Mouse (Mus musculus) intestine, embryonic 16.5 days (tissue): Measurements from ENCODE around the gene Slc17a9. TPM values are rescaled to one million over a fixed set of nuclear protein-coding genes. Genes with fewer than 3 reads are reported as not detected.

Experiments used
- ATAC-seq: fragments of 200-750 bp; cut with Nextera tagmentation; 2 replicates; pipeline ENCODE4 v1.8.0; 2017; ENCODE audit warnings: moderate TSS enrichment, moderate library complexity
- H3K27ac ChIP-seq: fragments of 300-500 bp; sonication (generic); 2 replicates; pipeline ENCODE4 v1.5.1; 2014; ENCODE audit warnings: mild to moderate bottlenecking, low read length
- H3K27me3 ChIP-seq: fragments of 300-500 bp; sonication (generic); replicated peaks from 2 replicates; pipeline ENCODE4 v1.6.1; 2014; ENCODE audit warnings: low read length, control low read depth, mixed read lengths; ENCODE audit not compliant: control insufficient read depth, insufficient read depth
- H3K36me3 ChIP-seq: fragments of 300-500 bp; sonication (generic); 2 replicates; pipeline ENCODE4 v1.6.1; 2014; ENCODE audit warnings: low read length, control low read depth; ENCODE audit not compliant: control insufficient read depth, insufficient read depth
- H3K4me1 ChIP-seq: fragments of 300-500 bp; sonication (generic); 2 replicates; pipeline ENCODE4 v1.6.1; 2014; ENCODE audit warnings: low read length, control low read depth, mixed read lengths; ENCODE audit not compliant: control insufficient read depth, insufficient read depth
- H3K4me2 ChIP-seq: fragments of 300-500 bp; sonication (generic); 2 replicates; pipeline ENCODE4 v1.6.1; 2014; ENCODE audit warnings: low read depth, low read length, control low read depth
- H3K4me3 ChIP-seq: fragments of 300-500 bp; sonication (generic); 2 replicates; pipeline ENCODE4 v1.5.1; 2014; ENCODE audit warnings: mild to moderate bottlenecking, low read length
- H3K9ac ChIP-seq: fragments of 300-500 bp; sonication (generic); 2 replicates; pipeline ENCODE4 v1.6.1; 2014; ENCODE audit warnings: low read depth, low read length
- H3K9me3 ChIP-seq: fragments of 300-500 bp; sonication (generic); 2 replicates; pipeline ENCODE4 v1.6.1; 2016; ENCODE audit warnings: low read length, control low read depth; ENCODE audit not compliant: control insufficient read depth
- WGBS: fragments of 180-500 bp; shearing (Covaris S2); extraction: QIAGEN DNeasy Blood & Tissue Kit; methylation state at CpG from one replicate; pipeline ENCODE4 v1.1.7; 2014; 5-methylcytosine and 5-hydroxymethylcytosine counted together
- polyA plus RNA-seq: library from polyadenylated mRNA; unstranded; fragments of >200 nt; fragmentation: Nextera tagmentation; extraction: Ambion mirVana; gene quantifications from 2 replicates; pipeline ENCODE4 v1.2.1, GENCODE M21; 2015

The Slc17a9 gene
- polyA plus RNA-seq, 1 experiment from 2014 or later: 5.4 TPM

DNA sequence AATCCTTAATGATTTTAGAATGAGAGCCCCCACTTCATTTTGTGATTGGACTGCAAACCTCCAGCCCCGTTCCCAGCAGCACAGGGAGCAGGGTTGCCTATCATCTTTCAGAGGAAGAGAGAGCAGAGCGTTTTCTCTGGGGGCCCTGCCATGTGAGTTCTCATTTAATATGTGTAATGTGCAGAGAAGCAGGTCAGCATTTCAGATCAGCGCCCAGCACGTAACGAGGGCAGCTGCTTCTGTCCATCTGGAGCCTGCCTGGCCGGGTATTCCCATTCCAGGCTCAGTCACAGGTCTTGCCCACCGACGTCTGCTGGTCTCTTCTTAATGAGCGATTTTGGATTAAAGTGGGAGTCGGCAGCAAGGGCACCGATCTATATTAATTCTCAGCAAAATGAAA lies 39.9 kb downstream of the Slc17a9 start:
- Histone ChIP-seq H3K4me1 (no peaks in the 10 kb centered on the region), H3K4me3 (no peak overlapping the region), H3K36me3 (no peaks in the 10 kb centered on the region), H3K9ac (no peak overlapping the region), H3K27me3 (peaks cover 3% of the 10 kb centered on the region; the same call in 1 of the 2 replicates), H3K9me3 (no peaks in the 10 kb centered on the region), H3K27ac (no peak overlapping the region), H3K4me2 (no peak overlapping the region)
- ATAC-seq: no peak
- 76% methylated on average over 11 of the region's 11 CpGs for WGBS

DNA sequence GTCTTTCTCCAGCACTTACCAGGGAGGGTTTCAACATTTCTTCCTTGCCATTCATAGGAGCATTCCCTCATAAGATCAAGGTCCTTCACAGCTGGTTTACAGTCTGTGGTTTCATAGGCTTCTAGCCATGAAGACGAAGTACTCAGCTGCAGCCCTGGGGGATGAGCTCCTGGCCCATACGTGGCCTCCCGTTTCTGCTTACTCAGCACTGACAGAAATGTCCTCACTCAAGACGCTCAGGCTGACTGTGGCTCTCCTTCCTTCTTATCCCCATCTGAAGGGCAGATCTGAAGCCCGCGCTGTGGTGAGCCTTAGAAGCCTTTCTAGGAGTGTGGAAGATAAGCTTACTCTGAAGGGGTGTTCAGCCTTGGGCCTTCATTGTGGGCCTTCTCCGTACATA lies 40.6 kb downstream of the Slc17a9 start:
- no peak overlapping the region for H3K4me2 ChIP-seq
- no peak for ATAC-seq
- peaks cover 3% of the 10 kb centered on the region for H3K27me3 ChIP-seq
- H3K9ac ChIP-seq: no peak overlapping the region
- no peaks in the 10 kb centered on the region for H3K4me1 ChIP-seq
- H3K36me3 ChIP-seq: no peaks in the 10 kb centered on the region
- 74% methylated on average over 7 of the region's 7 CpGs for WGBS
- no peak overlapping the region for H3K27ac ChIP-seq
- no peaks in the 10 kb centered on the region for H3K9me3 ChIP-seq
- no peak overlapping the region for H3K4me3 ChIP-seq

DNA sequence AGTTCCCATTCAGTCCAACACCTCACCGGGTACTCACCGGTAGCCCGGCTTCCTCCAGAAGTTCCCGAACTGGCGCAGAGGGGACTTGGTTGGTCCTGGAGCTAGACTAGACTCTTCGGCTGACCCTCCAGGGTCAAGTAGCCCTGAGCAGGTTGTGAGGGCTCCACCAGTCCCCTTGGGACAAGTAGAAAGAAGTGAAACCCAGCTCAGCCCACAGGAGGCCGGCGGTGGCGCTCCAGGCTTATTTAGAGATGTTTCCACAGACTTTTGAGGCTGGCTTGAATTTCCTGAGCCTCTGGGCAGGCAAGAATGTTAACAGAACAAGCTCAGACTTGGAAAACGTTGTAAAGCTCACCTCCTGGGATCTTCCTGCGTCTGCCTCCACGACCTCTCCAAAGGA lies 50.2 kb downstream of the Slc17a9 start:
- ATAC-seq: no peak
- H3K36me3 ChIP-seq: no peaks in the 10 kb centered on the region
- H3K9ac ChIP-seq: no peak overlapping the region
- H3K4me2 ChIP-seq: no peak overlapping the region
- H3K27me3 ChIP-seq: peaks cover 67% of the 10 kb centered on the region
- no peaks in the 10 kb centered on the region for H3K9me3 ChIP-seq
- 0 out of 2 replicates have a peak, but pooled peaks cover 2% of the 10 kb centered on the region for H3K4me1 ChIP-seq
- WGBS: 7% methylated on average over 12 of the region's 12 CpGs
- no peak overlapping the region for H3K4me3 ChIP-seq
- H3K27ac ChIP-seq: no peak overlapping the region

DNA sequence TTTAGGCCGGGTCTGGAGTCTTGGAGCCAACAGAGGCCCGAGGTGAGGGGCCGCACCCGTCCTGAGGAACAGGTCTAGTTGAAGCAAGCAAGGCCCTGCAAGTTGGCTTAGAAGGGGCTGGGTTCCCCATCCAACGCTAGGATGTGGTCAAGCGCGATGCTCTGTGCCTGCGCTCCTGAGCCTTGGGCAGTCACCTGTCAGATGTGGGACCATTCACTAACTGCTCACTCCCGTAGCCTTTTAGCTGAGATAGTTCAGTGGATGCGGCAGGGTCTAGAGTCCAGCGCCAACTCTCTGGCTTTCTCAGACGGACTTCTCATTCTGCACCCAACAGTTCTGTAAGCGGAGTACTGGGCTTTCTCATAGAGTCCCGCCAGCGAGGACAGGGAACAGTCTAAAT lies 50.6 kb downstream of the Slc17a9 start:
- Histone ChIP-seq H3K27me3 (peaks cover 67% of the 10 kb centered on the region), H3K4me1 (0 out of 2 replicates have a peak, but pooled peaks cover 2% of the 10 kb centered on the region), H3K9ac (no peak overlapping the region), H3K9me3 (no peaks in the 10 kb centered on the region), H3K36me3 (no peaks in the 10 kb centered on the region), H3K4me3 (no peak overlapping the region), H3K4me2 (no peak overlapping the region), H3K27ac (no peak overlapping the region)
- ATAC-seq: no peak
- WGBS: 6% methylated on average over 15 of the region's 15 CpGs

DNA sequence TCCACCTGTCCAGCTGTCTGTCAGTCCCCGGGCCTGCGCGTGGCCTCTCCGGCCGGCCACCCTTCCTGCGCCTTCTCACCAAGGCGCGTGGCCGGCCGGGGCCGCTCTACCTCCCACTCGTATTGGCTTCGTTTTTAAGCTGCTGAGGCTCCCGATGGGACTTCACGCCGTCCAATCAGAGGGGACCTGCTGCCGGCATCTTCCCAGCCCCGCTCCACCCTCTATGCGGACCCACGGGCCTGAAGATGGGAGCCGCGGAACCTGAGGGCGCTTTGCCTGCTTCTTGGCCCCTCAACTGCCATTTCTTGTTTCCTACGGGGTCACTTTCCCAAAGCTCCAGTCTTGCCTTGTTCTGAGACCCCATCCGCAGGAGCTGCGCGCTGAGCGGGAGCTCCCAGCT lies 51.7 kb downstream of the Slc17a9 start, which contains the start of gene Bhlhe23:
Gene Bhlhe23 (minus strand): TSS at position 108 of the 400 bp plus-strand sequence.
- peaks cover 67% of the 10 kb centered on the region for H3K27me3 ChIP-seq
- peak within 1 kb of the TSS; percentile 35 for H3K4me2 ChIP-seq
- H3K36me3 ChIP-seq: no peaks in the 10 kb centered on the region
- H3K4me1 ChIP-seq: 0 out of 2 replicates have a peak, but pooled peaks cover 2% of the 10 kb centered on the region
- peak within 1 kb of the TSS; percentile 12; the same call in 1 of the 2 replicates for H3K4me3 ChIP-seq
- no peak within 1 kb of the TSS for H3K27ac ChIP-seq
- H3K9ac ChIP-seq: no peak within 1 kb of the TSS
- no peak for ATAC-seq
- H3K9me3 ChIP-seq: no peaks in the 10 kb centered on the region
- 2% methylated on average over 28 of the region's 28 CpGs for WGBS

DNA sequence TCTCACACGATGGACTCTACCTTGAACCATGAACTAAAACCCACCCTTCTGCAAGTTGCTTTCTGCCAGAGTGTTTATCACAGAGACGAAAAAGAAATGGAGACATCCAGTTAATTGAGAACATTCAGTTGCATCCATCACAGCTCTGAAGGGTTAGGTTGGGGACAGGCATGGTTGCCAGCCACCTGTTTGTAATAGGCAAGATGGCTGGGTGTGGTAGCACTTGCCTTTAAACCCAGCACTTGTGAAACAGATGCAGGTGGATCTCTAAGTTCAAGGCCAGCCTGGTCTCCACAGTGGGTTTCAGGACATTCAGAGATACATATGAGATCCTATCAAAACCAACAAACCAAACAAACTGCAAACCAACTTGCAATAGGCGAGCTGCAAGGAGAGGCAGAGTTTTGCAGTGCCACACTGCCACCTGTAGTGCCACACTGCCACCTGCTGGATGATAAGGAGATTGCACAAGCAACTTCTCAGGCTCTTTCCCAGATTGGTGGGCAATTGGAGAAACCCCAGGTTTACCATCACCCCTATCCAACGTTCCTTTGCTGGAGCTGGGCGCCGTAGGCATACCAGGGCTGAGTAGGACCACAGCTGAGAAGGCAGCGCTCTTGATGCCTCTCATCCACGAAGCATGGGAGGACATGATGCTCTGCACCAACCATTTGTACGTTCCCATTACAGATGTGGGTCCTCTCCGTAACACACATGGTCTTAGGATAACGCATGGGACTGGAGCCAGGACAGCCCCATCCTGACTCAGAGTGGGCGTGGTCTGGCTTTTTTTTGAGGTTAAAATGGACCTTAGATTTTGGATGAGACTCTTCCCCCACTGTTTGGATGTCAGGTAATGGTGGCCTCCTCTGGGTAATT lies 54.4 kb downstream of the Slc17a9 start:
- Histone ChIP-seq H3K36me3 (no peaks in the 10 kb centered on the region), H3K9ac (no peak overlapping the region), H3K27me3 (peaks cover 55% of the 10 kb centered on the region), H3K27ac (no peak overlapping the region), H3K4me1 (0 out of 2 replicates have a peak, but pooled peaks cover 2% of the 10 kb centered on the region), H3K4me2 (no peak overlapping the region), H3K4me3 (no peak overlapping the region), H3K9me3 (no peaks in the 10 kb centered on the region)
- WGBS: 22% methylated on average over 12 of the region's 12 CpGs
- ATAC-seq: no peak

DNA sequence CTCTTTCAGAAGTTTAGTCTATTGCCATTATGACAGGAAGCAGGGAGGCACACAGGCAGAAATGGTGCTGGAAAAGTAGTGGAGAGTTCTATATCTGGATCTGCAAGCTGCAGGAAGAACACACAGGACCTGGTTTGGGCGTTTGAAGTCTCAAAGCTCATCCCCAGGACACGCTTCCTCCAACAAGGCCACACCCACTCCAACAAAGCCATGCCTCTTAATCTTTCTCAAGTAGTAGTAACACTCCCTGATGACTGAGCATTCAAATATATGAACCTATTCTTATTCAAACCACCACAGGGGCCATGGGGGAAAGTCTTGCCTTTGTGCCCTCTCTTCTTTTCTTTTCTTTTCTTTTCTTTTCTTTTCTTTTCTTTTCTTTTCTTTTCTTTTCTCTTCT lies 55.2 kb downstream of the Slc17a9 start:
- no peak overlapping the region for H3K9ac ChIP-seq
- no peak overlapping the region for H3K4me2 ChIP-seq
- H3K4me3 ChIP-seq: no peak overlapping the region
- H3K36me3 ChIP-seq: no peaks in the 10 kb centered on the region
- 0 out of 2 replicates have a peak, but pooled peaks cover 2% of the 10 kb centered on the region for H3K4me1 ChIP-seq
- WGBS: 6% methylated on average over 2 of the region's 2 CpGs
- H3K27ac ChIP-seq: no peak overlapping the region
- ATAC-seq: no peak
- no peaks in the 10 kb centered on the region for H3K9me3 ChIP-seq
- peaks cover 50% of the 10 kb centered on the region for H3K27me3 ChIP-seq

DNA sequence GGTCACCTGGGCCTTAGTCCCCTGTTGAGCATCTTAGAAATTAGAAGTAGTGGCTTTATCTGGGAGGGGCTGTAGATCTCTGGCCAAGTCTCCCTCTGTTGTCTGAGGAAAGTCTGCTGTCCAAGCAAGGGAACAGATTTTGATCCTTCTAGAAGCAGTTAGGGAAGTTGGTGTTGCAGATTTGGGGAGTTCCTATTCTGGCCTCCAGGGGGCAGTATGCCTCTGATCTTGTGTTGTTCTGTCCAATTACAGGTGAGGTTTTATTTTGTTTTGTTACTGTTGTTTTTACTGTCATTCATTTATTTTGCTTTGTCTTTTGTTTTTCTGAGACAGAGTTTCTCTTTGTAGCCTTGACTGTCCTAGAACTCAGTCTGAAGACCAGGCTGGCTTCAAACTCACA lies 61.7 kb downstream of the Slc17a9 start:
- H3K9ac ChIP-seq: no peak overlapping the region
- no peak overlapping the region for H3K4me2 ChIP-seq
- H3K9me3 ChIP-seq: no peaks in the 10 kb centered on the region
- H3K4me1 ChIP-seq: no peaks in the 10 kb centered on the region
- H3K36me3 ChIP-seq: no peaks in the 10 kb centered on the region
- H3K27ac ChIP-seq: no peak overlapping the region
- ATAC-seq: no peak
- H3K4me3 ChIP-seq: no peak overlapping the region
- no peaks in the 10 kb centered on the region; the same call in 1 of the 2 replicates for H3K27me3 ChIP-seq

DNA sequence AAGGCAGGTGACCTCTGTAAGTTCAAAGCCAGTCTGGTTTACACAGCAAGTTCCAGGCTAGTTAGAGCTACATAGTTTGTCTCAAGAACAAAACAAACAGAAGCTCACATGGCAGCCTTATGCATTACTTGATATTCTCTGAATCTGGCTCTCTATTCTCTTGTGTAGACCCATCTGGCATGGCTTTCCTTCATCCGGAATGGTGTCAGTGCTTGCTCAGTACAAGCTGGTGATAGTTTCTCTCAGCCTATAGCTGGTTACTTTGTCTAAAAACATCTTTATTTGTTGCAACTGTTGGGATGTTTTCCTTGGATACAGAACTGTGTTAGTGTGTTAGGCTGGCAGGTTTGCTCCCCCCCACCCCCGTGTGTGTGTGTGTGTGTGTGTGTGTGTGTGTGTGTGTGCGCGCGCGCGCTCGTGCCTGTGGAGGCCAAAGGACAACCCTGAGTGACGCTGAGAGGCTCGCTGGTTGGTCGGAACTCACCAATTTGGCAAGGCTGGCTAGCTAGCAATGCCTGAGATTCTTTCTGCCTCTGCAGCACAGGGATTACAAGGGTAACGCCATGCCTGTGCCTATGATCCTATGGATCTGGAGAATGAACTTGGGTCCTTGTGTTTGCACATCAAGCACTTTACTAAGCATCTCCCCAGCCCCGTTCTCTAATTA lies 62.6 kb downstream of the Slc17a9 start:
- Histone ChIP-seq H3K4me2 (no peak overlapping the region), H3K4me1 (no peaks in the 10 kb centered on the region), H3K4me3 (no peak overlapping the region), H3K27me3 (no peaks in the 10 kb centered on the region; the same call in 1 of the 2 replicates), H3K9me3 (no peaks in the 10 kb centered on the region), H3K27ac (no peak overlapping the region), H3K9ac (no peak overlapping the region), H3K36me3 (no peaks in the 10 kb centered on the region)
- WGBS: 77% methylated on average over 13 of the region's 13 CpGs
- ATAC-seq: no peak
